Mouse (Mus musculus) forebrain, embryonic 13.5 days (tissue): Measurements from ENCODE around the gene Capn5. TPM values are rescaled to one million over a fixed set of nuclear protein-coding genes. Genes with fewer than 3 reads are reported as not detected.

Experiments
- ATAC-seq: fragments of 200-750 bp; cut with Nextera tagmentation; 2 replicates; pipeline ENCODE4 v1.8.0; 2017
- H3K27ac ChIP-seq: fragments of 300-500 bp; sonication (generic); 2 replicates; pipeline ENCODE4 v1.5.1; 2015; ENCODE audit warnings: inconsistent platforms, mild to moderate bottlenecking, moderate library complexity
- H3K27me3 ChIP-seq: fragments of 300-500 bp; sonication (generic); 2 replicates; pipeline ENCODE4 v1.6.1; 2015; ENCODE audit warnings: mild to moderate bottlenecking, inconsistent platforms
- H3K36me3 ChIP-seq: fragments of 300-500 bp; sonication (generic); 2 replicates; pipeline ENCODE4 v1.6.1; 2015; ENCODE audit warnings: mild to moderate bottlenecking, inconsistent platforms; ENCODE audit not compliant: poor library complexity, severe bottlenecking
- H3K4me1 ChIP-seq: fragments of 300-500 bp; sonication (generic); 2 replicates; pipeline ENCODE4 v1.6.1; 2015; ENCODE audit warnings: inconsistent platforms
- H3K4me2 ChIP-seq: fragments of 300-500 bp; sonication (generic); 2 replicates; pipeline ENCODE4 v1.6.1; 2015; ENCODE audit warnings: inconsistent platforms, mild to moderate bottlenecking, moderate library complexity
- H3K4me3 ChIP-seq: fragments of 300-500 bp; sonication (generic); 2 replicates; pipeline ENCODE4 v1.5.1; 2015; ENCODE audit warnings: mild to moderate bottlenecking, inconsistent platforms
- H3K9ac ChIP-seq: fragments of 300-500 bp; sonication (generic); 2 replicates; pipeline ENCODE4 v1.6.1; 2015; ENCODE audit warnings: mild to moderate bottlenecking, inconsistent platforms
- H3K9me3 ChIP-seq: fragments of 300-500 bp; sonication (generic); replicated peaks from 2 replicates; pipeline ENCODE4 v1.6.1; 2016; ENCODE audit warnings: inconsistent platforms
- WGBS: fragments of 180-500 bp; shearing (Covaris S2); methylation state at CpG from one replicate; pipeline ENCODE4 v1.1.7; 2015; 5-methylcytosine and 5-hydroxymethylcytosine counted together
- polyA plus RNA-seq: library from polyadenylated mRNA; unstranded; fragments of >200 nt; fragmentation: Nextera tagmentation; extraction: Ambion mirVana; gene quantifications from 2 replicates; pipeline ENCODE4 v1.2.1, GENCODE M21; 2015

The Capn5 gene
- polyA plus RNA-seq, 1 experiment from 2014 or later, result 9.3 TPM

GRCm38 (mm10) chr7:98145842-98146446 lies 32.1 kb downstream of the Capn5 start:
- no peaks in the 10 kb centered on the region for H3K9me3 ChIP-seq
- WGBS, result 76% methylated on average over 11 of the region's 12 CpGs
- no peak overlapping the region for H3K9ac ChIP-seq
- no peak overlapping the region for H3K4me2 ChIP-seq
- no peak for ATAC-seq
- H3K27me3 ChIP-seq, result no peaks in the 10 kb centered on the region
- no peak overlapping the region; the same call in 1 of the 2 replicates for H3K27ac ChIP-seq
- H3K4me1 ChIP-seq, result peaks cover 37% of the 10 kb centered on the region
- no peaks in the 10 kb centered on the region; the same call in 1 of the 2 replicates for H3K36me3 ChIP-seq
- H3K4me3 ChIP-seq, result no peak overlapping the region

- ATAC-seq, result no peak
- H3K9ac ChIP-seq, result no peak within 1 kb of the TSS
- no peak within 1 kb of the TSS for H3K4me2 ChIP-seq
Measured at GRCm38 (mm10) chr7:98145402-98145801, 32.7 kb downstream of the Capn5 start, which contains the start of gene Omp. Gene Omp, minus strand, starts transcription at chr7:98145502.

GRCm38 (mm10) chr7:98142648-98143047 lies 35.4 kb downstream of the Capn5 start:
- H3K4me2 ChIP-seq, result no peak overlapping the region
- no peaks in the 10 kb centered on the region; the same call in 1 of the 2 replicates for H3K36me3 ChIP-seq
- no peak overlapping the region for H3K4me3 ChIP-seq
- 56% methylated on average over 3 of the region's 3 CpGs for WGBS
- H3K27ac ChIP-seq, result no peak overlapping the region
- 0 out of 2 replicates have a peak, but pooled peaks cover 2% of the 10 kb centered on the region for H3K27me3 ChIP-seq
- H3K4me1 ChIP-seq, result peaks cover 22% of the 10 kb centered on the region; the same call in 1 of the 2 replicates
- no peak overlapping the region for H3K9ac ChIP-seq
- no peak for ATAC-seq
- no peaks in the 10 kb centered on the region for H3K9me3 ChIP-seq

More at GRCm38 (mm10) chr7:98145402-98145801, 32.7 kb downstream of the Capn5 start, which contains the start of gene Omp:
- Histone ChIP-seq H3K9me3 (no peaks in the 10 kb centered on the region), H3K4me1 (peaks cover 40% of the 10 kb centered on the region), H3K36me3 (no peaks in the 10 kb centered on the region; the same call in 1 of the 2 replicates), H3K4me3 (no peak within 1 kb of the TSS), H3K27ac (no peak within 1 kb of the TSS; the same call in 1 of the 2 replicates), H3K27me3 (no peaks in the 10 kb centered on the region)
- 96% methylated on average over 5 of the region's 5 CpGs for WGBS

GRCm38 (mm10) chr7:98142247-98142646 lies 35.8 kb downstream of the Capn5 start:
- no peak for ATAC-seq
- Histone ChIP-seq H3K4me2 (no peak overlapping the region), H3K4me3 (no peak overlapping the region), H3K36me3 (no peaks in the 10 kb centered on the region; the same call in 1 of the 2 replicates), H3K9me3 (no peaks in the 10 kb centered on the region), H3K27ac (no peak overlapping the region), H3K4me1 (peaks cover 19% of the 10 kb centered on the region; the same call in 1 of the 2 replicates), H3K9ac (no peak overlapping the region), H3K27me3 (0 out of 2 replicates have a peak, but pooled peaks cover 2% of the 10 kb centered on the region)
- WGBS, result 57% methylated on average over 8 of the region's 8 CpGs

GRCm38 (mm10) chr7:98141206-98141605 lies 36.9 kb downstream of the Capn5 start:
- ATAC-seq, result no peak
- Histone ChIP-seq H3K36me3 (no peaks in the 10 kb centered on the region; the same call in 1 of the 2 replicates), H3K4me3 (no peak overlapping the region), H3K9me3 (no peaks in the 10 kb centered on the region), H3K4me2 (no peak overlapping the region), H3K4me1 (0 out of 2 replicates have a peak, but pooled peaks cover 14% of the 10 kb centered on the region), H3K9ac (no peak overlapping the region), H3K27me3 (0 out of 2 replicates have a peak, but pooled peaks cover 2% of the 10 kb centered on the region), H3K27ac (no peak overlapping the region)
- WGBS, result 48% methylated on average over 3 of the region's 3 CpGs

GRCm38 (mm10) chr7:98140597-98140996 lies 37.5 kb downstream of the Capn5 start:
- 52% methylated on average over 2 of the region's 2 CpGs for WGBS
- Histone ChIP-seq H3K4me3 (no peak overlapping the region), H3K9me3 (no peaks in the 10 kb centered on the region), H3K9ac (no peak overlapping the region), H3K27ac (no peak overlapping the region), H3K4me2 (no peak overlapping the region), H3K4me1 (0 out of 2 replicates have a peak, but pooled peaks cover 14% of the 10 kb centered on the region), H3K36me3 (no peaks in the 10 kb centered on the region; the same call in 1 of the 2 replicates), H3K27me3 (0 out of 2 replicates have a peak, but pooled peaks cover 2% of the 10 kb centered on the region)
- ATAC-seq, result no peak

GRCm38 (mm10) chr7:98139216-98139615 lies 38.9 kb downstream of the Capn5 start:
- 0 out of 2 replicates have a peak, but pooled peaks cover 14% of the 10 kb centered on the region for H3K4me1 ChIP-seq
- no peak overlapping the region for H3K9ac ChIP-seq
- no peak overlapping the region for H3K4me2 ChIP-seq
- H3K9me3 ChIP-seq, result no peaks in the 10 kb centered on the region
- WGBS, result 19% methylated on average over 9 of the region's 9 CpGs
- H3K4me3 ChIP-seq, result no peak overlapping the region
- 0 out of 2 replicates have a peak, but pooled peaks cover 2% of the 10 kb centered on the region for H3K27me3 ChIP-seq
- H3K36me3 ChIP-seq, result no peaks in the 10 kb centered on the region
- no peak overlapping the region for H3K27ac ChIP-seq
- ATAC-seq, result no peak

GRCm38 (mm10) chr7:98137995-98138394 lies 40.1 kb downstream of the Capn5 start:
- H3K27ac ChIP-seq, result no peak overlapping the region
- H3K36me3 ChIP-seq, result no peaks in the 10 kb centered on the region
- H3K4me2 ChIP-seq, result no peak overlapping the region
- ATAC-seq, result no peak
- 0 out of 2 replicates have a peak, but pooled peaks cover 2% of the 10 kb centered on the region for H3K27me3 ChIP-seq
- H3K4me1 ChIP-seq, result 0 out of 2 replicates have a peak, but pooled peaks cover 14% of the 10 kb centered on the region
- no peaks in the 10 kb centered on the region for H3K9me3 ChIP-seq
- no peak overlapping the region for H3K4me3 ChIP-seq
- H3K9ac ChIP-seq, result no peak overlapping the region
- WGBS, result 81% methylated on average over 2 of the region's 2 CpGs

GRCm38 (mm10) chr7:98137583-98137982 lies 40.5 kb downstream of the Capn5 start:
- Histone ChIP-seq H3K9ac (no peak overlapping the region), H3K27me3 (0 out of 2 replicates have a peak, but pooled peaks cover 2% of the 10 kb centered on the region), H3K4me1 (0 out of 2 replicates have a peak, but pooled peaks cover 14% of the 10 kb centered on the region), H3K36me3 (no peaks in the 10 kb centered on the region), H3K4me2 (no peak overlapping the region), H3K9me3 (no peaks in the 10 kb centered on the region), H3K4me3 (no peak overlapping the region), H3K27ac (no peak overlapping the region)
- WGBS, result 40% methylated on average over 3 of the region's 3 CpGs
- no peak for ATAC-seq

GRCm38 (mm10) chr7:98131751-98132150 lies 46.3 kb downstream of the Capn5 start:
- Histone ChIP-seq H3K36me3 (peaks cover 8% of the 10 kb centered on the region), H3K27me3 (no peaks in the 10 kb centered on the region), H3K9me3 (no peaks in the 10 kb centered on the region), H3K4me1 (no peaks in the 10 kb centered on the region), H3K27ac (no peak overlapping the region), H3K9ac (no peak overlapping the region), H3K4me2 (no peak overlapping the region), H3K4me3 (no peak overlapping the region)
- WGBS, result 92% methylated on average over 8 of the region's 8 CpGs
- no peak for ATAC-seq

- H3K36me3 ChIP-seq, result peaks cover 8% of the 10 kb centered on the region
- no peaks in the 10 kb centered on the region for H3K27me3 ChIP-seq
- no peak overlapping the region for H3K27ac ChIP-seq
- no peaks in the 10 kb centered on the region for H3K9me3 ChIP-seq
- H3K4me1 ChIP-seq, result 0 out of 2 replicates have a peak, but pooled peaks cover under 1% of the 10 kb centered on the region
- no peak overlapping the region for H3K4me2 ChIP-seq
- WGBS, result 44% methylated on average over 5 of the region's 5 CpGs
- H3K9ac ChIP-seq, result no peak overlapping the region
- ATAC-seq, result no peak
- no peak overlapping the region for H3K4me3 ChIP-seq
Measured at GRCm38 (mm10) chr7:98125473-98125872, 52.6 kb downstream of the Capn5 start.

- H3K9me3 ChIP-seq, result no peaks in the 10 kb centered on the region
- H3K36me3 ChIP-seq, result peaks cover 8% of the 10 kb centered on the region
- H3K4me3 ChIP-seq, result no peak overlapping the region
- no peaks in the 10 kb centered on the region for H3K27me3 ChIP-seq
- 69% methylated on average over 5 of the region's 5 CpGs for WGBS
- ATAC-seq, result no peak
- H3K9ac ChIP-seq, result no peak overlapping the region
- H3K4me1 ChIP-seq, result 0 out of 2 replicates have a peak, but pooled peaks cover 4% of the 10 kb centered on the region
- no peak overlapping the region for H3K27ac ChIP-seq
- no peak overlapping the region for H3K4me2 ChIP-seq
Measured at GRCm38 (mm10) chr7:98124701-98125100, 53.4 kb downstream of the Capn5 start.
